ENCODE assay signal across 8 mouse cellular contexts in the genomic region with DNA sequence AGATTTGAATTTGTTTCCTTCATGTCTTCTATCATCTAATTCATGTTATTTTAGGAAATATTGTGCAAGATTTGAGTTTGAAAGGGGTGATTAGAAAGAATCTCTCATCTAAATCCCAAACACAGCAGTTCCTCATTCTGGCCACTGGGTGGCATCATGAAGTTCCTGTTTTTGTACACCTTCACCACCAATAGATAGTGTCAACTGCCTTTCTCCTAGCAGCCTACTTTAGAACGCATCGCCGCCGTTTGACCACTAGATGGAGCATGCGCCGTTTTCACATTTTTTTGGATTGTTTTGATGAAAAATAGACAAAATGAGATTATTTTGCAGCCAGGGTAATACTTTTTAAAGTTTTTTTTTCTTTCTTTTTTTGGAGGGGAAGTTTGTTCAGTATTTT.
DNase-seq lines count a peak whose midpoint lies in the region; ATAC-seq lines count a peak whose summit lies in the region.

No protein-coding gene starts in this region.

- no peak overlapping the region for H3K9ac ChIP-seq in forebrain, embryonic 14.5 days (ENCODE audit: low read length)
- H3K9ac ChIP-seq in hindbrain, embryonic 16.5 days (ENCODE audit: low read depth, low read length) = no peak overlapping the region

- H3K36me3 ChIP-seq in forebrain, embryonic 14.5 days (ENCODE audit: control insufficient read depth, insufficient read depth, low read length) = no peaks in the 10 kb centered on the region
- no peaks in the 10 kb centered on the region for H3K36me3 ChIP-seq in hindbrain, embryonic 16.5 days (ENCODE audit: control insufficient read depth, insufficient read depth, low read length)

- no peaks in the 10 kb centered on the region for H3K4me1 ChIP-seq in forebrain, embryonic 14.5 days (ENCODE audit: control insufficient read depth, insufficient read depth, low read length)
- no peaks in the 10 kb centered on the region for H3K4me1 ChIP-seq in hindbrain, embryonic 16.5 days (ENCODE audit: control insufficient read depth, insufficient read depth, low read depth, low read length)

- under 1% methylated on average over 6 of the region's 6 CpGs for WGBS in forebrain, embryonic 14.5 days
- WGBS in hindbrain, embryonic 16.5 days = 3% methylated on average over 6 of the region's 6 CpGs

- DNase-seq in Muller cell, postnatal 12 days (ENCODE audit: inconsistent ontology term) = peak; percentile 65
- peak; percentile 61 for DNase-seq in c-Kit-positive CD71-positive TER-119-positive erythroid progenitor cells, embryonic 14.5 days (ENCODE audit: low spot score)
- DNase-seq in forebrain, embryonic 14.5 days (ENCODE audit: low spot score) = peak; percentile 86
- DNase-seq in left cerebral cortex, adult 11 months (ENCODE audit: low spot score) = peak; percentile 51
- DNase-seq in right cerebral cortex, postnatal 14 days = peak; percentile 59
- DNase-seq in yolk sac, embryonic 10.5 days (ENCODE audit: low spot score) = peak; percentile 45

- H3K27ac ChIP-seq in forebrain, embryonic 14.5 days (ENCODE audit: low read depth, low read length) = no peak overlapping the region
- H3K27ac ChIP-seq in hindbrain, embryonic 16.5 days (ENCODE audit: low read depth, low read length) = no peak overlapping the region

- peak; percentile 89 for ATAC-seq in forebrain, embryonic 14.5 days
- peak; percentile 85 for ATAC-seq in hindbrain, embryonic 16.5 days
- peak; percentile 99 for ATAC-seq in megakaryocyte-erythroid progenitor cell, adult 5-6 weeks (replicated peaks; ENCODE audit: low FRiP score, low TSS enrichment, poor library complexity, severe bottlenecking)

- no peaks in the 10 kb centered on the region for H3K9me3 ChIP-seq in forebrain, embryonic 14.5 days (replicated peaks; ENCODE audit: control insufficient read depth, low read length)
- H3K9me3 ChIP-seq in hindbrain, embryonic 16.5 days (ENCODE audit: control insufficient read depth, low read length) = no peaks in the 10 kb centered on the region

- H3K4me3 ChIP-seq in forebrain, embryonic 14.5 days (ENCODE audit: low read depth, low read length) = no peak overlapping the region
- no peak overlapping the region for H3K4me3 ChIP-seq in hindbrain, embryonic 16.5 days (ENCODE audit: low read length)

- no peak overlapping the region for H3K4me2 ChIP-seq in forebrain, embryonic 14.5 days (ENCODE audit: low read length)
- no peak overlapping the region for H3K4me2 ChIP-seq in hindbrain, embryonic 16.5 days (ENCODE audit: low read length)

- no peaks in the 10 kb centered on the region for H3K27me3 ChIP-seq in forebrain, embryonic 14.5 days (replicated peaks; ENCODE audit: control insufficient read depth, insufficient read depth, low read length)
- H3K27me3 ChIP-seq in hindbrain, embryonic 16.5 days (replicated peaks; ENCODE audit: control insufficient read depth, insufficient read depth, low read length) = no peaks in the 10 kb centered on the region
